Mouse (Mus musculus) neural tube, embryonic 11.5 days (tissue): ENCODE data around the gene Efna5. TPM values are rescaled to one million over a fixed set of nuclear protein-coding genes. Genes with fewer than 3 reads are reported as not detected.

Experiments used
- ATAC-seq: fragments of 200-750 bp; cut with Nextera tagmentation; 2 replicates; pipeline ENCODE4 v1.8.0; 2017; ENCODE audit warnings: moderate number of reproducible peaks, mild to moderate bottlenecking, moderate TSS enrichment, moderate library complexity; ENCODE audit not compliant: insufficient read depth, low FRiP score, low TSS enrichment
- DNase-seq: peaks from one replicate; pipeline ENCODE4 v3.0.0-alpha.2; 2015; ENCODE audit warnings: low spot score
- H3K27ac ChIP-seq: fragments of 300-500 bp; sonication (generic); 2 replicates; pipeline ENCODE4 v1.5.1; 2014; ENCODE audit warnings: low read depth, mild to moderate bottlenecking, low read length
- H3K27me3 ChIP-seq: fragments of 300-500 bp; sonication (generic); 2 replicates; pipeline ENCODE4 v1.6.1; 2014; ENCODE audit warnings: mild to moderate bottlenecking, low read length, mixed read lengths; ENCODE audit not compliant: control insufficient read depth, insufficient read depth
- H3K36me3 ChIP-seq: fragments of 300-500 bp; sonication (generic); 2 replicates; pipeline ENCODE4 v1.6.1; 2014; ENCODE audit warnings: mild to moderate bottlenecking, low read length, moderate library complexity, mixed read lengths; ENCODE audit not compliant: control insufficient read depth, insufficient read depth
- H3K4me1 ChIP-seq: fragments of 300-500 bp; sonication (generic); 2 replicates; pipeline ENCODE4 v1.6.1; 2014; ENCODE audit warnings: low read length, mixed read lengths; ENCODE audit not compliant: control insufficient read depth, insufficient read depth
- H3K4me2 ChIP-seq: fragments of 300-500 bp; sonication (generic); 2 replicates; pipeline ENCODE4 v1.6.1; 2014; ENCODE audit warnings: low read depth, mild to moderate bottlenecking, moderate library complexity
- H3K4me3 ChIP-seq: fragments of 300-500 bp; sonication (generic); 2 replicates; pipeline ENCODE4 v1.5.1; 2014; ENCODE audit warnings: low read depth, low read length
- H3K9ac ChIP-seq: fragments of 300-500 bp; sonication (generic); 2 replicates; pipeline ENCODE4 v1.6.1; 2014; ENCODE audit warnings: mild to moderate bottlenecking, low read length
- H3K9me3 ChIP-seq: fragments of 300-500 bp; sonication (generic); 2 replicates; pipeline ENCODE4 v1.6.1; 2016; ENCODE audit warnings: low read length; ENCODE audit not compliant: control insufficient read depth
- WGBS: fragments of 180-500 bp; shearing (Covaris S2); extraction: QIAGEN DNeasy Blood & Tissue Kit; methylation state at CpG from one replicate; pipeline ENCODE4 v1.1.7; 2014; 5-methylcytosine and 5-hydroxymethylcytosine counted together
- polyA plus RNA-seq: library from polyadenylated mRNA; unstranded; fragments of >200 nt; fragmentation: Nextera tagmentation; extraction: Ambion mirVana; gene quantifications from 2 replicates; pipeline ENCODE4 v1.2.1, GENCODE M21; 2014

Efna5 gene
- 40.1 and 40.3 TPM in 2 replicates for polyA plus RNA-seq

DNA sequence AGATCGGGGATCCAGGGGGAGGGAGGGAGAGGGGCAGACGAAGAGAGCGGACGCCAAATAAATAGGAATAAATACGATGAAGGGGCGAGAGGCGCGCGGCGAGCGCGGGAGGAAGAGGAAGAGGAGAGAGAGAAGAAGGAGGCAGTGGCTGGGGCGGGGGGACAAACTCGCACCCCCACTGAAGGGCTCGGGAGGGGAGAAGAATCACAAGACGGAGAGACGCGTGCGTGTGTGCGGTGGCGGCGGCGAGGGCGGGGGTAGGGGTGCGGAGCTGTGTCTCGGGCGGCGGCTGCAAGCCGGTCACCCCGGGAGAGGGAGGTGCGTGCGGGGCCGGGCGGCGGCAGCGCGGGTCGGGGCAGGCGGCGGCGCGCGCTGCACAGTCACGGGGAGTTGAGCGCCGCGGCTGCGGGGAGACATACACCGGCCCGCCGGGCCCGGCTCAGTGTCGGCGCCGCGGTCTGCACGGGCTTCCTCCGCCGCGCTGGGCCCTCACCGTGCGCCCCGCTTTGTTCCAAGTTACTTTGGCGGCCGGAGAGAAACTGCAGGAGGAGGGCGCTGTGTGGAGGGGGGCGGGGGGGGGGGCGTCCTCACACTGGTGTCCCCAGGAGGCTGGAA lies at the start of gene Efna5:
TSS of gene Efna5 (minus strand) at position 142 of the 615 bp plus-strand sequence.
- Histone ChIP-seq H3K9ac (peak within 1 kb of the TSS; percentile 72), H3K9me3 (no peaks in the 10 kb centered on the region), H3K4me1 (no peaks in the 10 kb centered on the region), H3K4me3 (peak within 1 kb of the TSS; percentile 58), H3K4me2 (peak within 1 kb of the TSS; percentile 95), H3K27me3 (no peaks in the 10 kb centered on the region), H3K27ac (peak within 1 kb of the TSS; percentile 87), H3K36me3 (no peaks in the 10 kb centered on the region)
- 1% methylated on average over 18 of the region's 68 CpGs for WGBS
- peak; percentile 35 for ATAC-seq
- no peak for DNase-seq

DNA sequence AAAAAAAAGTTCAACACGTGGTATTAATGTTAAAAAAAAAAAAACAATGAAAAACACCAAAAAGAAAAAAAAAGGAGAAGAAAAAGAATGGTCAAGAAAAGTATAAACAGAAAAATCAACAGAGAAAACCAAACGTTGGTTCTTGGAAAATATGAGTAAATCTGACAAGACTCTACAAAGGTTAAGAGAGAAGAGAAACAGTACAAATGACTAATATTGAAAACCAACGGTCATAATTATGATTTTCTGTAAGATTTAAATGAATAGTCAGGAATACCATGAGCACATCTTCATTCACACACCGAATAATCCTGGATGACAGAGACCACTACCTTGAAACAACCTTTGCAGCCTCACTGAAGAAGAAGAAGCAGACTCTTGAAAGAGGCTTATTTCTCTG lies 34.2 kb upstream of the Efna5 start:
- Histone ChIP-seq H3K4me1 (no peaks in the 10 kb centered on the region), H3K27me3 (no peaks in the 10 kb centered on the region), H3K4me2 (no peak overlapping the region), H3K9ac (no peak overlapping the region), H3K27ac (no peak overlapping the region), H3K36me3 (no peaks in the 10 kb centered on the region), H3K4me3 (no peak overlapping the region), H3K9me3 (no peaks in the 10 kb centered on the region)
- 85% methylated on average over 4 of the region's 4 CpGs for WGBS
- DNase-seq (no peak), ATAC-seq (no peak)

DNA sequence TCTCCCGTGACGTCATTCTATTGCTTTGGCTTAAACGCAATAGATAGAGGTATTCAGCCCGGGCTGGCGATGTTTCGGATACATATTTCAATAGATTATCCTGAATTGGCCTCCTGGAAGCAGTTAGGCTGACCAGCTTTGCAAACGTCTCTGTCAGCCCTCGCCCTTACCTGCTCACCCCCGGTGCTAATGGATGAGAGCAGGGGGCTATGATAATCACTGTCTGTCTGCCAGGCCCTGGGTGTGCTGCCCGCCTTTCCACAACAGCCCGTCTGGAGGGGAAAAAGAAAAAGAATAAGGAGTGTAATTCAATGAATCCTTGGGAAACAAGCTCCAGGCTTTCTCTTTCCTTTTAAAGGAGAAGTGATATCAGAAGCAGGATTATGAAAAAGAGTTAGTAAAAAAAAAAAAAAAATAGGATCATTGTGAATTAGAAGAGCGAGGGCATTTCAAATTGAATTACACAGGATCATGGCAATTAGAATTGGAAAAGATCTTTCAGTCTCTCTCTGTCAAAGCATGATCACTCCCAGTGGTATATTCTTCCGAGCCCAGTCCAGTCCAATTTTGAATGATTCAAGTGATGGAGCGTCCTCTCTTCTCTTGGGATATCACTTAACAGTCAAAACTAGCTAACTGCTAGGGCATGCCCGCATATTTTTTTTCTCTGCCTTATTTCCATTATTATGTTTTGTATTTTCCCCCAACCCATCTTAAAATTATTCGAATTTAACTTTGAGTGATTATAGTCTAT lies 24.8 kb upstream of the Efna5 start:
- H3K4me1 ChIP-seq: no peaks in the 10 kb centered on the region
- 63% methylated on average over 16 of the region's 16 CpGs for WGBS
- H3K9me3 ChIP-seq: no peaks in the 10 kb centered on the region
- no peaks in the 10 kb centered on the region for H3K36me3 ChIP-seq
- no peak overlapping the region for H3K9ac ChIP-seq
- ATAC-seq (no peak), DNase-seq (no peak)
- H3K27me3 ChIP-seq: no peaks in the 10 kb centered on the region
- H3K4me2 ChIP-seq: no peak overlapping the region
- no peak overlapping the region for H3K4me3 ChIP-seq
- H3K27ac ChIP-seq: no peak overlapping the region

DNA sequence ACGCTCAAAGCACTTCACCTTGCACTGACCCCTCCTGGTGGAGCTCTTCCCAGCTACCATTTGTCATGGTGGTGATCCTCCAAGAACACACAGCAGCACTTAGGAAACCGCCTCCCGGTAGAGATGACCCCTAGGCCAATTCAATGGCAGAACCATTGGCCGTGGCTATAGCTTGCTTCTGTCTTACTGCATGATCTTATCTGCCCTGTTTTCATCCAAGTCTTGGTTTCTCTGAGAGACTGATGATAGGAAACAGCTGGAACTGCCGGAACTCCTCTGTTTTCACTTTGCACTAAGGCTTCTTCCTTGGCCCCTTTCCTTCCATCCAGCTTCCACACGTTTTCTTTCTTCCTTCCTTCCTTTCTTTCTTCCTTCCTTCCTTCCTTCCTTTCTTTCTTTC lies 17.9 kb upstream of the Efna5 start:
- no peak overlapping the region for H3K27ac ChIP-seq

DNA sequence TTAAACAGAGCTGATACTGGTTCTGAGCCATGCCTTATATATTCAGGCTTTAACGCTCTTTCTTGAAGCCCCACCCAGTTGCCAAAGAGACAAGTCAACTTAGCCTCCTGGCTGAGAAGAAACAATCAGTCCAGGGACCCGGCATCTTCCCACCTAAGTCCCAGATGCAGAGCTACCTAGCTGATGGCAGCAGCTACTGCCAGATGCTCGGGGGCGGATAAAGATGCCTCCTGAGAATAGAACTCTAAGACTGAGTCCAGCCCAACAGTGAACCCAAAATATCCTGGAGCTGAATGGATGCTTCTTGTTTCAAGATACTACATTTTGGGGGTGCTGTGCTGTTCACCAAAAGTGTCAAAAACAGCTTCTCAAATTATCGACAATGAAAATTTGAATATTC lies 8.9 kb upstream of the Efna5 start:
- Histone ChIP-seq H3K9ac (no peak overlapping the region), H3K4me1 (no peaks in the 10 kb centered on the region), H3K36me3 (no peaks in the 10 kb centered on the region), H3K27ac (no peak overlapping the region), H3K27me3 (no peaks in the 10 kb centered on the region), H3K4me3 (no peak overlapping the region), H3K4me2 (no peak overlapping the region), H3K9me3 (no peaks in the 10 kb centered on the region)
- no peak for ATAC-seq
- WGBS: 87% methylated on average over 5 of the region's 5 CpGs
- DNase-seq: no peak

More for the DNA sequence above, 17.9 kb upstream of the Efna5 start:
- WGBS: 83% methylated on average over 6 of the region's 6 CpGs
- Histone ChIP-seq H3K27me3 (no peaks in the 10 kb centered on the region), H3K9ac (no peak overlapping the region), H3K36me3 (no peaks in the 10 kb centered on the region), H3K4me2 (no peak overlapping the region), H3K4me3 (no peak overlapping the region), H3K9me3 (no peaks in the 10 kb centered on the region), H3K4me1 (no peaks in the 10 kb centered on the region)
- ATAC-seq (no peak), DNase-seq (no peak)

DNA sequence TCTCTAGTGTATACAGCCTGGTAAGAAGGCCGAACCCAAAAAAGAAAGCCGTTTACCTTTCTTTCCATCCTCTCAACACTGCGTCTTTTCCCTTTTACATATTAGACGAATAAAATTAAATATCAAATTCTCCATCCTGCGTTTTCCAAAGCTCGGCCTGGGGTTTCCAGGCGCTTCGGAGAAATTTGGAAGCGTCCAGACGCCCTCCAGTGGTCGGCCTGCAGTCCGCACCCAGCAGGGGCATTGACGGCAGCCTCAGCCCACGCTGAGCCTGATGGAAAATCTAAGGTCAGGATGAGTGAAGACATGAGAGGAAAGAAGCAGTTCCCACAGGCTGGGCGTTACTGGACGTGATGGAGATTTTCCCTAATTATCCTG lies 3.0 kb upstream of the Efna5 start:
- Histone ChIP-seq H3K27ac (no peak overlapping the region), H3K36me3 (no peaks in the 10 kb centered on the region), H3K27me3 (no peaks in the 10 kb centered on the region), H3K9me3 (no peaks in the 10 kb centered on the region), H3K9ac (peak overlapping the region; percentile 60), H3K4me1 (no peaks in the 10 kb centered on the region), H3K4me3 (peak overlapping the region; percentile 58), H3K4me2 (peak overlapping the region; percentile 87)
- ATAC-seq (no peak), DNase-seq (peak; percentile 88)
- under 1% methylated on average over 16 of the region's 16 CpGs for WGBS

DNA sequence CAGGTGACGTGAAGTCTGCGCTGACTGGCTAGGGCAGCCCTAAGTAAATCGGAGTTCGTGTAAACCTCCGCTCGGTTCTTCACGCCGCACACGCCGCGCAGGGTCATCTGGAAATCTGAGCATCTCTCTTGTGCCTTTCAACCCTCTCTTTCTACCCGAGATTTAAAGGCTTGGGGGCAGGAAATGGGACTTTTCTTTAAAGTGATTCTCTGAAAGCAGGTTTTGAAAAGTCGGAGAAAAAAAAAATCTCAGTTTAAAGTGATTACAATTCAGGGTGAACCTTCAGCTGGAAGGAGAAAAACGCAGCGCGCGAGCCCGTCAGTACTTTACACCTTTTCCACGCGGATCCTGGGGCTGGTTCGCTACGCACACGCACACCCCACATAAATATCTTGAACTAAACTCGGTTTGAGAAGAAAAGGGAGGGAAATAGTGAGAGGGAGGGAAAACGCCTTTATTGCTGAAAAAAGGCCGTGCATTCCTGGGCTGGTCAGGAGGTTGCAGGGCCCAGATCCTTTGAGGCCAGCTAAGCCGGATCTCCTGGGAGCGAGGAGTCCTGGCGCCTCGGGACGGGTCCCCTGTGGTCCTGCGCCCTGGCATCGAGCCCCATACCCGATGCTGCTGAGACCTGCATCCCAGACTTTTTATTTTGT lies 2.5 kb upstream of the Efna5 start:
- WGBS: under 1% methylated on average over 34 of the region's 34 CpGs
- Histone ChIP-seq H3K27me3 (no peaks in the 10 kb centered on the region), H3K36me3 (no peaks in the 10 kb centered on the region), H3K4me1 (no peaks in the 10 kb centered on the region), H3K9ac (peak overlapping the region; percentile 60), H3K4me3 (peak overlapping the region; percentile 58), H3K4me2 (peak overlapping the region; percentile 87), H3K9me3 (no peaks in the 10 kb centered on the region), H3K27ac (no peak overlapping the region)
- DNase-seq: no peak
- ATAC-seq: peak; percentile 14; the same call in 1 of the 2 replicates

DNA sequence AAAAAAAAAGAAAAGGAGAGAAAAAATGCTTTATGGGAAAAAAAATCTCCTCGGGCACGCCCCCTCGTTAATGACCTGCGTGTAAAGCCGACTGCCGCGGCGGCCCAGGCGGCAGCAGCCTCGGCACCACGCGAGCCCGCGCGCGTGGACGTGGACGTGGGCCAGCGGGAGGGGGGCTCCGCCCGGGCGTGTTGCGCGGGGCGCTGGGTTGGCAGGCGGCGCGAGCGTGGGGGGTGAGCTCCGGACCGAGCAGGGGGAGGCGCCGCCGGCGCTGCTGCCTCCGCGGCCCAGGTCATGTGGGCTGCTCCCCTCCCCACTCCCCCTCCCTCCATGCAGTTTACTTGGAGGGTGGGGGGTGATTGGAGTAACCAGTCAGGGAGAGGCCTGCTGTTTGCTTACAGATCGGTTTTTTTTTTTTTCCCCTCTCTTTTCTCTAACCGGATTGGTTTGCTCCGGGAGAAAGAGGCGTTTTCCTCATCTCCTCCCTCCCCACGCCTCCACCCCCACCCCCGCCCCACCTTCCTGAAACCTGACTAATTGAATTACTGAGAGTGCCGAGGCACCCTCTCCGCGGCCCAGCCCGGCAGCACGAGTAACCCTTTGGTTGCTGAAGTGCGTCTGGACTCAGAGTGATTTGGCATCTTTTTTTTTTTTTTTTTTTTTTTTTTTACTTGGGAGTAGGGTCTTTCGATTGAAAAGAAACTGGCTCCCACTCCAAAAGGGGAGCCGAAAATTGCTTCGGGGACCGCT lies 1.8 kb upstream of the Efna5 start:
- peak; percentile 67 for ATAC-seq
- peak; percentile 91 for DNase-seq
- Histone ChIP-seq H3K27me3 (no peaks in the 10 kb centered on the region), H3K4me2 (peak overlapping the region; percentile 95), H3K4me1 (no peaks in the 10 kb centered on the region), H3K27ac (peak overlapping the region; percentile 87), H3K9ac (peak overlapping the region; percentile 72), H3K4me3 (peak overlapping the region; percentile 58), H3K36me3 (no peaks in the 10 kb centered on the region), H3K9me3 (no peaks in the 10 kb centered on the region)
- WGBS: 0% methylated on average over 52 of the region's 53 CpGs
